Mouse (Mus musculus): ENCODE measurements around the gene Alg12.
A peak's percentile ranks its signal among the peaks of the same experiment; 100 is the strongest.

Alg12 gene

GRCm38 (mm10) chr15:88854969-88855830 lies 36.1 kb upstream of the Alg12 start:
- no peak for DNase-seq (ENCODE audit: low read depth, low spot score)

- DNase-seq (ENCODE audit: low read depth, low spot score): no peak
Measured at GRCm38 (mm10) chr15:88854119-88854968, 35.2 kb upstream of the Alg12 start.

- no peak for DNase-seq (ENCODE audit: low read depth, low spot score)
Measured at GRCm38 (mm10) chr15:88853106-88853505, 34.0 kb upstream of the Alg12 start.

- no peak for DNase-seq (ENCODE audit: low read depth, low spot score)
Measured at GRCm38 (mm10) chr15:88851507-88852149, 32.5 kb upstream of the Alg12 start.

- DNase-seq (ENCODE audit: low read depth, low spot score): no peak
Measured at GRCm38 (mm10) chr15:88851076-88851475, 32.0 kb upstream of the Alg12 start.

GRCm38 (mm10) chr15:88850146-88850826 lies 31.2 kb upstream of the Alg12 start:
- DNase-seq (ENCODE audit: low read depth, low spot score): peak; percentile 91

- DNase-seq (ENCODE audit: low read depth, low spot score): no peak
Measured at GRCm38 (mm10) chr15:88849621-88850020, 30.5 kb upstream of the Alg12 start.

- no peak for DNase-seq (ENCODE audit: low read depth, low spot score)
Measured at GRCm38 (mm10) chr15:88848661-88849060, 29.5 kb upstream of the Alg12 start.

GRCm38 (mm10) chr15:88844966-88845365 lies 25.8 kb upstream of the Alg12 start:
- no peak for DNase-seq (ENCODE audit: low read depth, low spot score)

GRCm38 (mm10) chr15:88843486-88844097 lies 24.5 kb upstream of the Alg12 start:
- DNase-seq (ENCODE audit: low read depth, low spot score): no peak

GRCm38 (mm10) chr15:88842300-88842673 lies 23.2 kb upstream of the Alg12 start:
- no peak for DNase-seq (ENCODE audit: low read depth, low spot score)

- DNase-seq (ENCODE audit: low read depth, low spot score): no peak
Measured at GRCm38 (mm10) chr15:88841580-88842299, 22.6 kb upstream of the Alg12 start.

- DNase-seq (ENCODE audit: low read depth, low spot score): no peak
Measured at GRCm38 (mm10) chr15:88841160-88841559, 22.0 kb upstream of the Alg12 start.

GRCm38 (mm10) chr15:88840126-88840525 lies 21.0 kb upstream of the Alg12 start:
- DNase-seq (ENCODE audit: low read depth, low spot score): no peak

GRCm38 (mm10) chr15:88839271-88839670 lies 20.2 kb upstream of the Alg12 start:
- peak; percentile 84 for DNase-seq (ENCODE audit: low read depth, low spot score)

GRCm38 (mm10) chr15:88837977-88838376 lies 18.9 kb upstream of the Alg12 start:
- no peak for DNase-seq (ENCODE audit: low read depth, low spot score)

GRCm38 (mm10) chr15:88837199-88837932 lies 18.2 kb upstream of the Alg12 start:
- DNase-seq (ENCODE audit: low read depth, low spot score): no peak

GRCm38 (mm10) chr15:88836571-88836970 lies 17.5 kb upstream of the Alg12 start:
- DNase-seq (ENCODE audit: low read depth, low spot score): no peak

GRCm38 (mm10) chr15:88836031-88836430 lies 16.9 kb upstream of the Alg12 start:
- no peak for DNase-seq (ENCODE audit: low read depth, low spot score)

- no peak for DNase-seq (ENCODE audit: low read depth, low spot score)
Measured at GRCm38 (mm10) chr15:88832536-88832935, 13.4 kb upstream of the Alg12 start.

Measured in skeletal muscle tissue, adult 2 months (tissue).